Comparison of ENCODE assay signal across 19 mouse cellular contexts in genomic region chr7:101833352-101833751, GRCm38 (mm10). TPM values are rescaled to one million over a fixed set of nuclear protein-coding genes. Genes with fewer than 3 reads are reported as not detected.
DNase-seq lines count a peak whose midpoint lies in the region; ATAC-seq and TF ChIP-seq lines count a peak whose summit lies in the region.
"Had no signal": no experiment of that assay in that cellular context is flagged by ENCODE, and none has a peak within 500 bp of the region (broad histone marks: within the 10 kb centered on the region; RNA-seq: fewer than 3 reads in every experiment).

No protein-coding gene starts in this region.

- no peak for TF ChIP-seq POLR2A in myocyte (IDR thresholded peaks at IDR 0.05; ENCODE audit: insufficient read length, low read depth)

- no peaks in the 10 kb centered on the region for H3K9me3 ChIP-seq in forebrain, embryonic 13.5 days (replicated peaks)
- H3K9me3 ChIP-seq in forebrain, embryonic 16.5 days (ENCODE audit: control insufficient read depth, low read length), result no peaks in the 10 kb centered on the region
- H3K9me3 ChIP-seq in heart, embryonic 15.5 days (replicated peaks), result no peaks in the 10 kb centered on the region
- H3K9me3 ChIP-seq in midbrain, embryonic 11.5 days (ENCODE audit: control insufficient read depth, low read length), result no peaks in the 10 kb centered on the region
- H3K9me3 ChIP-seq in midbrain, embryonic 14.5 days (ENCODE audit: control insufficient read depth, low read length), result no peaks in the 10 kb centered on the region
- H3K9me3 ChIP-seq: lung, embryonic 15.5 days had no signal

- H3K79me2 ChIP-seq in myocyte (ENCODE audit: control insufficient read depth, insufficient read depth), result peaks cover 32% of the 10 kb centered on the region

- H3ac ChIP-seq in myocyte (ENCODE audit: control insufficient read depth, insufficient read length), result no peak overlapping the region

- H3K4me3 ChIP-seq in forebrain, embryonic 13.5 days, result no peak overlapping the region
- H3K4me3 ChIP-seq in forebrain, embryonic 16.5 days (replicated peaks; ENCODE audit: low read length), result no peak overlapping the region
- no peak overlapping the region for H3K4me3 ChIP-seq in heart, embryonic 15.5 days
- H3K4me3 ChIP-seq in midbrain, embryonic 11.5 days (ENCODE audit: low read depth, low read length), result no peak overlapping the region
- H3K4me3 ChIP-seq in midbrain, embryonic 14.5 days (replicated peaks; ENCODE audit: low read depth, low read length), result no peak overlapping the region
- H3K4me3 ChIP-seq in myocyte, result peak overlapping the region; percentile 91
- H3K4me3 ChIP-seq: erythroblast, embryonic 14.5 days; left cerebral cortex, adult 2 months; lung, embryonic 15.5 days; megakaryocyte, embryonic 14.5 days had no signal

- H3K27me3 ChIP-seq in forebrain, embryonic 13.5 days, result 0 out of 2 replicates have a peak, but pooled peaks cover 2% of the 10 kb centered on the region
- peaks cover 2% of the 10 kb centered on the region; the same call in 1 of the 2 replicates for H3K27me3 ChIP-seq in forebrain, embryonic 16.5 days (replicated peaks; ENCODE audit: control insufficient read depth, insufficient read depth, low read length)
- H3K27me3 ChIP-seq in heart, embryonic 15.5 days, result no peaks in the 10 kb centered on the region
- no peaks in the 10 kb centered on the region for H3K27me3 ChIP-seq in midbrain, embryonic 11.5 days (ENCODE audit: control insufficient read depth, insufficient read depth, low read length)
- peaks cover 2% of the 10 kb centered on the region; the same call in 1 of the 2 replicates for H3K27me3 ChIP-seq in midbrain, embryonic 14.5 days (ENCODE audit: control insufficient read depth, insufficient read depth, low read length)
- no peaks in the 10 kb centered on the region for H3K27me3 ChIP-seq in myocyte (ENCODE audit: control insufficient read depth, insufficient read depth, insufficient read length)
- H3K27me3 ChIP-seq: lung, embryonic 15.5 days had no signal

- intact Hi-C loops in heart, postnatal 25 days (cut with DNase I), result no loop called here

- WGBS in forebrain, embryonic 13.5 days, result 65% methylated on average over 5 of the region's 5 CpGs
- WGBS in forebrain, embryonic 16.5 days, result 61% methylated on average over 5 of the region's 5 CpGs
- 58% methylated on average over 5 of the region's 5 CpGs for WGBS in heart, embryonic 15.5 days
- 74% methylated on average over 5 of the region's 5 CpGs for WGBS in midbrain, embryonic 11.5 days
- WGBS in midbrain, embryonic 14.5 days, result 73% methylated on average over 5 of the region's 5 CpGs

- peaks cover 46% of the 10 kb centered on the region for H3K4me1 ChIP-seq in forebrain, embryonic 13.5 days
- H3K4me1 ChIP-seq in forebrain, embryonic 16.5 days (replicated peaks; ENCODE audit: control insufficient read depth, insufficient read depth, low read length), result peaks cover 37% of the 10 kb centered on the region
- peaks cover 27% of the 10 kb centered on the region for H3K4me1 ChIP-seq in heart, embryonic 15.5 days (replicated peaks)
- H3K4me1 ChIP-seq in midbrain, embryonic 11.5 days (ENCODE audit: control insufficient read depth, insufficient read depth, low read length), result peaks cover 17% of the 10 kb centered on the region
- H3K4me1 ChIP-seq in midbrain, embryonic 14.5 days (ENCODE audit: control insufficient read depth, insufficient read depth, low read length), result peaks cover 15% of the 10 kb centered on the region; the same call in 1 of the 2 replicates

- H3K9ac ChIP-seq in forebrain, embryonic 13.5 days, result no peak overlapping the region
- no peak overlapping the region for H3K9ac ChIP-seq in forebrain, embryonic 16.5 days (replicated peaks; ENCODE audit: low read depth, low read length)
- no peak overlapping the region for H3K9ac ChIP-seq in heart, embryonic 15.5 days
- H3K9ac ChIP-seq in midbrain, embryonic 11.5 days (ENCODE audit: low read length), result no peak overlapping the region
- H3K9ac ChIP-seq in midbrain, embryonic 14.5 days (replicated peaks; ENCODE audit: low read length), result no peak overlapping the region
- H3K9ac ChIP-seq: lung, embryonic 15.5 days had no signal

- no peak overlapping the region for H3K4me2 ChIP-seq in forebrain, embryonic 13.5 days
- no peak overlapping the region for H3K4me2 ChIP-seq in forebrain, embryonic 16.5 days (ENCODE audit: low read length)
- H3K4me2 ChIP-seq in heart, embryonic 15.5 days, result 0 out of 2 replicates have a peak overlapping the region, but pooled peaks have one; percentile 75
- no peak overlapping the region for H3K4me2 ChIP-seq in midbrain, embryonic 11.5 days
- no peak overlapping the region for H3K4me2 ChIP-seq in midbrain, embryonic 14.5 days (ENCODE audit: low read length)
- peak overlapping the region; percentile 65 for H3K4me2 ChIP-seq in myocyte (ENCODE audit: low read depth)
- H3K4me2 ChIP-seq: lung, embryonic 15.5 days had no signal

- H3K36me3 ChIP-seq in forebrain, embryonic 13.5 days (ENCODE audit: poor library complexity, severe bottlenecking), result peaks cover 50% of the 10 kb centered on the region
- H3K36me3 ChIP-seq in forebrain, embryonic 16.5 days (ENCODE audit: control insufficient read depth, insufficient read depth), result peaks cover 5% of the 10 kb centered on the region; the same call in 1 of the 2 replicates
- peaks cover 50% of the 10 kb centered on the region for H3K36me3 ChIP-seq in heart, embryonic 15.5 days
- H3K36me3 ChIP-seq in midbrain, embryonic 11.5 days (ENCODE audit: control insufficient read depth, insufficient read depth, low read length), result peaks cover 36% of the 10 kb centered on the region
- H3K36me3 ChIP-seq in midbrain, embryonic 14.5 days (ENCODE audit: control insufficient read depth, insufficient read depth, low read length), result peaks cover 18% of the 10 kb centered on the region
- H3K36me3 ChIP-seq in myocyte (ENCODE audit: control insufficient read depth, insufficient read depth), result peaks cover 46% of the 10 kb centered on the region

- no peak for ATAC-seq in forebrain, embryonic 13.5 days
- no peak for ATAC-seq in forebrain, embryonic 16.5 days
- no peak for ATAC-seq in heart, embryonic 15.5 days (replicated peaks; ENCODE audit: insufficient number of reproducible peaks, insufficient read depth, low FRiP score, low read depth)
- no peak for ATAC-seq in midbrain, embryonic 11.5 days (ENCODE audit: low FRiP score)
- no peak for ATAC-seq in midbrain, embryonic 14.5 days (ENCODE audit: low FRiP score, low TSS enrichment)
- ATAC-seq: activated CD4-positive, CD25-positive, alpha-beta regulatory T cell, adult 4 months; intestine, embryonic 16.5 days had no signal

- H3K27ac ChIP-seq in forebrain, embryonic 13.5 days, result peak overlapping the region; percentile 57; the same call in 1 of the 2 replicates
- no peak overlapping the region for H3K27ac ChIP-seq in forebrain, embryonic 16.5 days (ENCODE audit: low read length)
- no peak overlapping the region for H3K27ac ChIP-seq in heart, embryonic 15.5 days
- no peak overlapping the region for H3K27ac ChIP-seq in midbrain, embryonic 11.5 days (ENCODE audit: low read depth, low read length)
- no peak overlapping the region for H3K27ac ChIP-seq in midbrain, embryonic 14.5 days (replicated peaks; ENCODE audit: low read depth, low read length)
- H3K27ac ChIP-seq: left cerebral cortex, adult 2 months; lung, embryonic 15.5 days had no signal

- no peak for DNase-seq in heart, postnatal 25 days (ENCODE audit: low spot score)
- peak; percentile 21 for DNase-seq in midbrain, embryonic 11.5 days (ENCODE audit: low spot score, missing footprints)
- no peak for DNase-seq in midbrain, embryonic 14.5 days
- no peak for DNase-seq in left cerebral cortex, adult 18-20 months (ENCODE audit: low spot score in 2 of 2)
- DNase-seq: heart, adult 18-20 months; liver; thymus, postnatal 4 days had no signal

RNA-seq across cellular contexts. Expression of gene Inppl1, which starts 4.7 kb away (rescaled TPM):
- polyA plus RNA-seq in forebrain, embryonic 13.5 days (2015; fragmentation: Nextera tagmentation; extraction: Ambion mirVana), result 23.9 and 31.8 TPM in 2 replicates
- 20.0 and 20.5 TPM in 2 replicates for polyA plus RNA-seq in forebrain, embryonic 16.5 days (2015; fragmentation: Nextera tagmentation; extraction: Ambion mirVana)
- polyA plus RNA-seq in heart, embryonic 15.5 days (2015; fragmentation: Nextera tagmentation; extraction: Ambion mirVana), result 52.7 and 64.5 TPM in 2 replicates
- 100 to 1,000 TPM; 145 to 148 TPM for total RNA-seq in heart, postnatal 25 days (2021)
- 33.9 and 35.5 TPM in 2 replicates for polyA plus RNA-seq in midbrain, embryonic 11.5 days (2014; fragmentation: Nextera tagmentation; extraction: Ambion mirVana)
- 8.9 and 9.7 TPM in 2 replicates for polyA plus RNA-seq in midbrain, embryonic 14.5 days (2014; fragmentation: Nextera tagmentation; extraction: Ambion mirVana)
- 241 TPM for polyA plus RNA-seq in myocyte (2012; fragmentation: generic; extraction: Trizol)
- 10 to 100 TPM; 28.7 to 31.4 TPM for total RNA-seq in left cerebral cortex, adult 18-20 months (2021)

RNA-seq across cellular contexts. Expression of gene Phox2a, which starts 15.2 kb away (rescaled TPM):
- 0.10 TPM in 1 of 2 replicates, not detected in the other for polyA plus RNA-seq in forebrain, embryonic 13.5 days (2015; fragmentation: Nextera tagmentation; extraction: Ambion mirVana)
- polyA plus RNA-seq in forebrain, embryonic 16.5 days (2015; fragmentation: Nextera tagmentation; extraction: Ambion mirVana), result not detected in 2 replicates
- 0.39 and 1.9 TPM in 2 replicates for polyA plus RNA-seq in heart, embryonic 15.5 days (2015; fragmentation: Nextera tagmentation; extraction: Ambion mirVana)
- under 1 TPM; 0.26 to 0.42 TPM for total RNA-seq in heart, postnatal 25 days (2021)
- 0.52 and 1.1 TPM in 2 replicates for polyA plus RNA-seq in midbrain, embryonic 11.5 days (2014; fragmentation: Nextera tagmentation; extraction: Ambion mirVana)
- polyA plus RNA-seq in midbrain, embryonic 14.5 days (2014; fragmentation: Nextera tagmentation; extraction: Ambion mirVana), result 0.84 and 1.00 TPM in 2 replicates
- polyA plus RNA-seq in myocyte (2012; fragmentation: generic; extraction: Trizol), result 0.02 TPM
- total RNA-seq in left cerebral cortex, adult 18-20 months (2021), result under 1 TPM; 0.51 to 0.68 TPM
- total RNA-seq: common myeloid progenitor, adult 5-6 weeks; left cerebral cortex, adult 2 months; MEL had no signal
- polyA plus RNA-seq: activated CD4-positive, CD25-positive, alpha-beta regulatory T cell, adult 4 months; erythroblast, embryonic 14.5 days had no signal

RNA-seq across cellular contexts. Expression of gene Folr2, which starts 23.6 kb away (rescaled TPM):
- 0.67 and 0.75 TPM in 2 replicates for polyA plus RNA-seq in forebrain, embryonic 13.5 days (2015; fragmentation: Nextera tagmentation; extraction: Ambion mirVana)
- 0.65 and 0.94 TPM in 2 replicates for polyA plus RNA-seq in forebrain, embryonic 16.5 days (2015; fragmentation: Nextera tagmentation; extraction: Ambion mirVana)
- 1.1 and 1.9 TPM in 2 replicates for polyA plus RNA-seq in heart, embryonic 15.5 days (2015; fragmentation: Nextera tagmentation; extraction: Ambion mirVana)
- 1 to 10 TPM; 5.5 to 6.8 TPM for total RNA-seq in heart, postnatal 25 days (2021)
- 1.5 and 1.7 TPM in 2 replicates for polyA plus RNA-seq in midbrain, embryonic 11.5 days (2014; fragmentation: Nextera tagmentation; extraction: Ambion mirVana)
- 2.5 TPM in 1 of 2 replicates, not detected in the other for polyA plus RNA-seq in midbrain, embryonic 14.5 days (2014; fragmentation: Nextera tagmentation; extraction: Ambion mirVana)
- polyA plus RNA-seq in myocyte (2012; fragmentation: generic; extraction: Trizol), result not detected
- total RNA-seq in left cerebral cortex, adult 18-20 months (2021), result under 1 TPM in 1 of 2 experiments, not detected in 1; 0.54 TPM
- total RNA-seq: common myeloid progenitor, adult 5-6 weeks; left cerebral cortex, adult 2 months; MEL had no signal
- polyA plus RNA-seq: activated CD4-positive, CD25-positive, alpha-beta regulatory T cell, adult 4 months; erythroblast, embryonic 14.5 days had no signal

RNA-seq across cellular contexts. Expression of gene Anapc15, which starts 30.2 kb away (rescaled TPM):
- polyA plus RNA-seq in forebrain, embryonic 13.5 days (2015; fragmentation: Nextera tagmentation; extraction: Ambion mirVana), result 95.4 and 106 TPM in 2 replicates
- polyA plus RNA-seq in forebrain, embryonic 16.5 days (2015; fragmentation: Nextera tagmentation; extraction: Ambion mirVana), result 68.6 and 72.3 TPM in 2 replicates
- polyA plus RNA-seq in heart, embryonic 15.5 days (2015; fragmentation: Nextera tagmentation; extraction: Ambion mirVana), result 48.3 and 54.7 TPM in 2 replicates
- 10 to 100 TPM; 16.5 to 17.9 TPM for total RNA-seq in heart, postnatal 25 days (2021)
- 80.6 and 87.8 TPM in 2 replicates for polyA plus RNA-seq in midbrain, embryonic 11.5 days (2014; fragmentation: Nextera tagmentation; extraction: Ambion mirVana)
- 77.1 and 81.6 TPM in 2 replicates for polyA plus RNA-seq in midbrain, embryonic 14.5 days (2014; fragmentation: Nextera tagmentation; extraction: Ambion mirVana)
- polyA plus RNA-seq in myocyte (2012; fragmentation: generic; extraction: Trizol), result 35.1 TPM
- total RNA-seq in left cerebral cortex, adult 18-20 months (2021), result 10 to 100 TPM; 27.2 to 34.1 TPM

RNA-seq across cellular contexts. Expression of gene Folr1, which starts 37.2 kb away (rescaled TPM):
- polyA plus RNA-seq in forebrain, embryonic 13.5 days (2015; fragmentation: Nextera tagmentation; extraction: Ambion mirVana), result 8.6 and 20.1 TPM in 2 replicates
- 17.1 and 19.2 TPM in 2 replicates for polyA plus RNA-seq in forebrain, embryonic 16.5 days (2015; fragmentation: Nextera tagmentation; extraction: Ambion mirVana)
- polyA plus RNA-seq in heart, embryonic 15.5 days (2015; fragmentation: Nextera tagmentation; extraction: Ambion mirVana), result 4.3 and 6.1 TPM in 2 replicates
- under 1 TPM; 0.26 to 0.59 TPM for total RNA-seq in heart, postnatal 25 days (2021)
- 11.6 and 12.4 TPM in 2 replicates for polyA plus RNA-seq in midbrain, embryonic 11.5 days (2014; fragmentation: Nextera tagmentation; extraction: Ambion mirVana)
- 6.7 and 7.9 TPM in 2 replicates for polyA plus RNA-seq in midbrain, embryonic 14.5 days (2014; fragmentation: Nextera tagmentation; extraction: Ambion mirVana)
- 2.2 TPM for polyA plus RNA-seq in myocyte (2012; fragmentation: generic; extraction: Trizol)
- total RNA-seq in left cerebral cortex, adult 18-20 months (2021), result not detected
- total RNA-seq: common myeloid progenitor, adult 5-6 weeks; heart, adult 18-20 months had no signal
- polyA plus RNA-seq: activated CD4-positive, CD25-positive, alpha-beta regulatory T cell, adult 4 months; erythroblast, embryonic 14.5 days had no signal

Comparison
In these comparisons a context has a peak if more than half of its experiments do, and no peak if none do; other contexts are left out.
1. H3K4me2 ChIP-seq: peak in heart, embryonic 15.5 days (single experiment) and myocyte (single experiment); none in forebrain, embryonic 13.5 days (single experiment), forebrain, embryonic 16.5 days (single experiment), midbrain, embryonic 11.5 days (single experiment) and midbrain, embryonic 14.5 days (single experiment).